Mouse (Mus musculus): ENCODE results near the gene Olfr156.
"Not testable (repeated sequence)": the region's sequence is repeated elsewhere in the genome, so short reads cannot be mapped to it uniquely, and the experiment has no call there.

Gene Olfr156

GRCm38 (mm10) chr4:43823845-43824337, at the start of gene Olfr156:
TSS of gene Olfr156 (minus strand) at chr4:43823895.
- no peak for DNase-seq (ENCODE audit: low spot score)

DNA sequence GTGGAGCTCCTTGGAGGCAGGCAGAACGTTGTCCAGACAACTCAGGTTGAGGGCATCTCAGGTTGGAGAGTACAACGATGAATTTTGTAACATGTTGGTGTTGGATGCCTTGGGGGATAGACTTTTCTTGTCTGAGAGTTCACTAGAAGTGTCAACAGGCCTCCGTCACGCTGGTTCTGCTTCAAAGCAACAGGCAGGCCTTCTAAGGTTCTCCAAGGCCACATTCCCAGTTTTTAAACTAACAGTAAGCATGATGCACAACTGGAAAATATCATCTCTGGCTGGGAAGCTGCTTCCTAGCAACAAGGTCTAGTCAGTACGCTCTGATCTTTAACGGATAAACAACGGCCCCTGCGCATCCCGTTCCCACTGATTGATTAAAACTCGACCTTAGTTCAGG, 46.1 kb upstream of the Olfr156 start:
- no peak for DNase-seq (ENCODE audit: low spot score)

- no peak for DNase-seq (ENCODE audit: low spot score)
These were observed 39.6 kb upstream of the Olfr156 start for GRCm38 (mm10) chr4:43863298-43863697.

GRCm38 (mm10) chr4:43860744-43861519, 37.2 kb upstream of the Olfr156 start:
- DNase-seq (ENCODE audit: low spot score) = peak; percentile 27

DNA sequence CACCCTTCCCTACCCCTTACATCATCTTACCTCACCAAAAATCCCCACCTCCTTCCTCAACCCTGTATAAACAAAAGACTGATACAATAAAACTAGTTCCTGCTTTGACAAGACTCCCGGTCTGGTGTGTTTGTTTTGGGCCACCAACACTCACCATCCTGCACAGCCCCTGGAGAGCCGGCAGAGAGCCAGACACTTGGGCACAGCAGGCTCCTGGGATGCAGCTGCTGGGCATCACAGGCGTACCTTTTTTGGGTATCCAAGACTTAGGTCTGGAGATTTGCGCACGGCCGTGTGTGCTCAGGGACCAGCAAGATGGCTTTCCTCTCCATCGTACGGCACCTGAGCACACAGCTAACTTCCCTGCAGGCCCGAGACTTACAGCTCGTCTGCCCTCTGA, 36.2 kb upstream of the Olfr156 start:
- DNase-seq (ENCODE audit: low spot score) = no peak

- no peak for DNase-seq (ENCODE audit: low spot score)
These were observed 30.4 kb upstream of the Olfr156 start for GRCm38 (mm10) chr4:43854101-43854500.

DNA sequence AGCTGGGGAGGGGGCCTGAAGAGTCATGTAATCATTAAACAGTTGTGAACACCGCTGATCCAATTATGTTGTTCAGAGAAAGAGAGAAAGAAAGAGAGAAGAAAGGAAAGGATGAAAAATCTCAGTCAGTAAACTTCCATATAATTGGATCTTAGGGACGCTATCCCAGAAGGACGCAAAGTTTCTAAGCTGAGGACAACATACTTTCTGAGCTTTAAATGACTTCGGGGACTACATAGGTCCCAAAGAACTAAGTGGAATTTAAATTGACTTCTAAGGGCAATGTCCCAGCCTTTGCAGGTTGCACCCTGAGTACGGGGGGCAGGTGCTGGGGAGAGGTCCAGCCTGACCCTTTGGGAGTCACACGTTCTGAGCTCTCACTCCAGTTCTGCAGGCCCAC, 27.6 kb upstream of the Olfr156 start, which contains the start of gene Olfr155:
Gene Olfr155, plus strand, starts transcription at position 301 of the 400 bp plus-strand sequence.
- no peak for DNase-seq (ENCODE audit: low spot score)

DNA sequence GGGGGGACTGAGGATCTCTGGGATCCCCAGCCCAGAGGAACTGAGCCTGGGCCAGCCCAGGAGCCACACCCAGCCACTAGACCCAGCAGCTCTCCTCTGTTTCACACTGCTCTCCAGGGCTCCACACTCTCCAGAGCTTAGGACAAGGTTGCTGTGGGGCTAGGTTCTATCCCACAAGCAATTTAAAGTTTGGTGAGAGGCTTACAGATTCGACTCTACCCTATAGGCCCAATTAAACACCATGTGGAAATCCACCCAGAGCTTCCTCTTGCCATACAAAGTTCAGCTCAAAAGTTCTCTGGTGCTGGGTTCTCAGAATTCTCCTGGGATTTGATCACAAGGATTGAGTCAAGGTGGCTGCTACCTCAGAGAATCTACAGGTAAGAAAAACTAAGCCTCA, 16.4 kb upstream of the Olfr156 start, which contains the start of gene Olfr157:
Gene Olfr157, minus strand, starts transcription at position 101 of the 400 bp plus-strand sequence.
- DNase-seq (ENCODE audit: low spot score) = no peak

DNA sequence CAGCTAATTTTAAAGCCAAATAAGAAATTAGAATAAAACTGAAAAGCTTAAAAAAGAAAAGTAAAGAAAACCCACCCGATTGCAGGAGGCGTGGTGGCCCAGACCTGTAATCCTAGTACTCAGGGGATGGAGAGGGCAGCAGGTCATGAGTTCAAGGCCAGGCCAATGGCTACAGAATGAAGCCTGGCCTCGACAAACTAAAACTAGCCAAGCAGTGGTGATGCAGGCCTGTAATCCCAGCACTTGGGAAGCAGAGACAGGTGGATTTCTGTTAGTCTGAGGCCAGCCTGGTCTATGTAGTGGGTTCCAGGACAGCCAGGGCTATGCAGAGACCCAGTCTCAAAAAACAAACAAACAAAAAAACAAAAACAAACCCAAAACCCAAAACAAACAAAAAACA, 14.6 kb upstream of the Olfr156 start:
- no peak for DNase-seq (ENCODE audit: low spot score)

- no peak for DNase-seq (ENCODE audit: low spot score)
These were observed 11.1 kb upstream of the Olfr156 start for GRCm38 (mm10) chr4:43834749-43835148.

- DNase-seq (ENCODE audit: low spot score) = no peak
These were observed 10.1 kb upstream of the Olfr156 start for GRCm38 (mm10) chr4:43833752-43834151.

DNA sequence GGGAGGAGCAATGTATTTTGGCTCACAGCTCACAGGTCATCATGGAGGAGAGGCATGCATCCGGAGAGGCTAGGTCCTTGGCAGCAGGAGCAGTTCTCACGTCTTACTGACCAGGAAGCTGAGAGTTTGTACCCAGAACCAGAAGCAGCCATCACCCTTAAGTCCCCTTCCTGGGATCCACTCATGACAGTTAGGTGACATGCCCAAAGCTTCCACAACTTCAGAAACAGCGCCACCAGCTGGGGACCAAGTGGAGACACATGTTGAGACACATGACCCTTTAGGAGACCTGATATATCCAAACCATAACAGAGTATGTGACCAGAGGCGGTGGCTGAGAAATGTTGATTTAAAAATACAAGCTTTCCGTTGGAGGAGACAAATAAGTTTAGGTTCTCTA, 8.3 kb upstream of the Olfr156 start:
- peak; percentile 3 for DNase-seq (ENCODE audit: low spot score)

DNA sequence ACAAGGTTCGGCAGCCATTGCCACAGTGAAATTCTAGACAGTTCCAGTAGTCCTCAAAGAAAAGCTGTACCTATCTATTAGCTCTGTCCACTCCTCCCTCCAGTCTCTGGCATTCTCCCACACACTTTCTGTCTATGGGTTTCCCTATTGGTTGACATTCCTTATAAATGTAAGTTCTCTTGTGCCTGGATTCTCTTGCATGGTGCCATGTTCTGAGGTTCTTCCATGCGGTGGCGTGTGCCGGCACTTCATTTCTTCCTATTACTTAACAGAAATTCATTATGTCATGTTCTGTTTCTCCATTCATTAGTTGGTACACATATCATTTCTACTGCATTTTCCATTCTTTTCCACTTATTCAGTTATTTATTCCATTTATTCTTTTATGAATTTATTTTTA, 5.1 kb upstream of the Olfr156 start:
- DNase-seq (ENCODE audit: low spot score) = no peak

DNA sequence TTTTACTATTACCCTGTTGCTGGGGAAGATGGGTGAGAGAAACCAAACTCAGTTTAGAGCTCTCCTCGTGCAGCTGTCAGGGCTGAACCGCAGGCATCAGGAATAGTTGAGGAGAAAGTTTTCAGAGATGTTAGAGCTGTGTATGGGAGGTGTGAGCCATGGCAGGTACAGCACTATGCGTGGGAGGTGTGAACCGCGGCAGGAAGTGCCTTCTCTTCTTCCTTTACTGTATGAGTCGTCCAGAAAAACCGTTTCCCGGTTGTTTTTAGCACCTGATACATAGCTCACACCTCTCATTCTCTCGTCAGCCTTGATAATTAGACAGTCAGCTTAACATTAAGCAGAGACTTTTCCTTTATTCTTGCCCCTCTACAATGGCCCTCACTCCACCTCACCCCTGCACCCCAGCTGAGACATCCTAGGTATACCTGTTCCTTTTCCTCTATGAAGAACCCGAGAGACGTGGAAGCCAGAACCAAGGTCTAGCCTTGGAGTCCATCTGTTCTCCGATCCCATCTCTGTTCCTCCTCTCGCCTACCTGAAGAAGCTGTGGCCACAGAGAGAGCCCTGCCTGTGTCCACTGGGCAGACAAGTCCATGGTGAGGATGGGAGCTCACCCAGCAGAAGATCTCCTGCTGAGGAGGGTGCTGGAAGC, 672 bp downstream of the Olfr156 start:
- DNase-seq (ENCODE audit: low spot score) = no peak

- no peak for DNase-seq (ENCODE audit: low spot score)
These were observed 24.8 kb downstream of the Olfr156 start for GRCm38 (mm10) chr4:43798936-43799335.

DNA sequence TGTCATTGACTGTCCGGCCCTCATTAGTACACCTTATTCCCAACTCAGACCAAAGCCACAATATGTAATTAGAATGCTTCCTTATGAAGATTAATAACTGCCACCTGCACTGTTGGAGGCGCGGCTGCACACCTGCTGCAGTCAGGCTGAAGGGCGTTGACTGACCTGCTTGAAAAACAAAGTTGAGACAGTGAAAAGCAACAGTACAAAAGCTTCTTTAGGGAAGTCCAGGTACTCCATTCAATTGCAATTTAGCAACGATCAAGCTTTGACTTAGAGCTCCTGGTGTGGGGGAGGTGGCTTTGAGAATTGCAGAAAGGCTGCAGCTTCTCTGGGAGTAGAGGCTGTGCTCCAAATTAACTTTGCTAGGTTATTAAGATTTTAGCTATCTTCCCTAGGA, 27.9 kb downstream of the Olfr156 start:
- not testable (repeated sequence) for DNase-seq (ENCODE audit: low spot score)

GRCm38 (mm10) chr4:43795296-43795695, 28.4 kb downstream of the Olfr156 start:
- DNase-seq (ENCODE audit: low spot score) = no peak

DNA sequence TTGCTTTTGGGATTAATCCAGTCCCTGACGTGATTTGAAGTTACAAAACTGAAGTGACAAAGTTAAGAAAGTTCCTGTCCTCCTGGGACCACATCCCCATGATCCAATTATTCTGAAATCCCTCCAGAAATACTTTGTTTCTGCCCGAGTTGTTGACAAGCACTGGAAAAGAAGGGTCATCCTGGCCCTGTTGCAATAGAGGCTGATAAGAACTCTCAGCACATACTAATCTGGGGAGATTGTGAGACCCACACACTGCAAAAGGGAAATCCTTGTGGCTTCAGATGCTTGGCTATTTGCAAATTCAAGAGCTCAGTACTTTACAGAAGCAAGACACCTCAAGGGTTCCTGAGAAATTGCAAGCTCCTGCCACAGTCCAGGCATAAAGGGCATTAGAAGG, 51.4 kb downstream of the Olfr156 start:
- no peak for DNase-seq (ENCODE audit: low spot score)

DNA sequence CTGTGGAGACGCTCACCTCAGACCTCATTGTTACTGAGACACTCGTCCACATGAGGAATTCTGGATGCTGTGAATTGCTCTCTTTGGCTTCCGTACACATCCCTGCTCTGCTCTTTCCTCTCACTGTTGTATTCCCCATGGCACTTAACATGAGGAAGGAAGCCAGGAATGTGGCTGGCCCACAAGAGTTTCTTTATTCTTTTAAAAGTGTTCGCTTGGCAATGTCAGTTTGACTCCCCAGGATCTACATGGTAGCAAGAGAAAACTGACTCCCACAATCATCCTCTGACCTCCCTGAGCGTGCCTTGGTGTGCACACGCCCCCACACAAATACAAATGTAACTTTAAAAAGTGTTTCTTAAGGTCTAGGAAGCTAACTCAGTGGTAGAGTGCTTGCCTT, 52.1 kb downstream of the Olfr156 start:
- no peak for DNase-seq (ENCODE audit: low spot score)

GRCm38 (mm10) chr4:43770909-43771308, 52.8 kb downstream of the Olfr156 start, which contains the start of gene Olfr159:
TSS of gene Olfr159 (minus strand) at chr4:43771009.
- no peak for DNase-seq (ENCODE audit: low spot score)
